Mouse (Mus musculus): ENCODE results near the gene Vwa3a. TPM values are rescaled to one million over a fixed set of nuclear protein-coding genes. Genes with fewer than 3 reads are reported as not detected.
"Not testable (repeated sequence)": the region's sequence is repeated elsewhere in the genome, so short reads cannot be mapped to it uniquely, and the experiment has no call there.

Vwa3a gene
- polyA plus RNA-seq, 1 experiment from 2014 or later, result 0.89 TPM

- Histone ChIP-seq H3K9ac (ENCODE audit: low read length) (no peak overlapping the region), H3K9me3 (ENCODE audit: control insufficient read depth, low read length) (no peaks in the 10 kb centered on the region), H3K27ac (replicated peaks in 1 of 2; ENCODE audit: control insufficient read depth in 1 of 2, insufficient read depth in 1 of 2, low read depth in 2 of 2, low read length in 2 of 2) (no peak overlapping the region), H3K4me1 (ENCODE audit: control insufficient read depth in 2 of 2, insufficient read depth in 2 of 2, low read length in 2 of 2) (peaks cover 0 to 9% of the 10 kb centered on the region in 2 experiments; a peak in 1 of 4 replicates), H3K27me3 (ENCODE audit: control insufficient read depth, insufficient read depth, low read length) (no peaks in the 10 kb centered on the region), H3K4me2 (ENCODE audit: low read length) (no peak overlapping the region), H3K4me3 (ENCODE audit: control insufficient read depth in 1 of 2, insufficient read depth in 1 of 2, low read depth in 1 of 2, low read length in 2 of 2) (no peak overlapping the region), H3K36me3 (ENCODE audit: control insufficient read depth, insufficient read depth, low read length) (no peaks in the 10 kb centered on the region)
- 50% methylated on average over 3 of the region's 3 CpGs for WGBS
- ATAC-seq (ENCODE audit: insufficient number of reproducible peaks, insufficient read depth, low FRiP score, low read depth), result no peak
These were observed 35.2 kb upstream of the Vwa3a start for GRCm38 (mm10) chr7:120703888-120704287.

GRCm38 (mm10) chr7:120712071-120712470 is 27.0 kb upstream of the Vwa3a start:
- H3K9ac ChIP-seq (ENCODE audit: low read length), result no peak overlapping the region
- H3K27me3 ChIP-seq (ENCODE audit: control insufficient read depth, insufficient read depth, low read length), result no peaks in the 10 kb centered on the region
- no peak overlapping the region for H3K27ac ChIP-seq (replicated peaks in 1 of 2; ENCODE audit: control insufficient read depth in 1 of 2, insufficient read depth in 1 of 2, low read depth in 2 of 2, low read length in 2 of 2)
- no peak overlapping the region for H3K4me3 ChIP-seq (ENCODE audit: control insufficient read depth in 1 of 2, insufficient read depth in 1 of 2, low read depth in 1 of 2, low read length in 2 of 2)
- 95% methylated on average over 2 of the region's 2 CpGs for WGBS
- H3K4me1 ChIP-seq (ENCODE audit: control insufficient read depth in 2 of 2, insufficient read depth in 2 of 2, low read length in 2 of 2), result peaks cover 0 to 3% of the 10 kb centered on the region in 2 experiments; a peak in 2 of 4 replicates
- no peaks in the 10 kb centered on the region for H3K9me3 ChIP-seq (ENCODE audit: control insufficient read depth, low read length)
- no peak overlapping the region for H3K4me2 ChIP-seq (ENCODE audit: low read length)
- no peak for ATAC-seq (ENCODE audit: insufficient number of reproducible peaks, insufficient read depth, low FRiP score, low read depth)
- no peaks in the 10 kb centered on the region for H3K36me3 ChIP-seq (ENCODE audit: control insufficient read depth, insufficient read depth, low read length)

- no peaks in the 10 kb centered on the region for H3K36me3 ChIP-seq (ENCODE audit: control insufficient read depth, insufficient read depth, low read length)
- H3K4me2 ChIP-seq (ENCODE audit: low read length), result no peak overlapping the region
- H3K4me1 ChIP-seq (ENCODE audit: control insufficient read depth in 2 of 2, insufficient read depth in 2 of 2, low read length in 2 of 2), result peaks cover 0 to 3% of the 10 kb centered on the region in 2 experiments; a peak in 2 of 4 replicates
- H3K4me3 ChIP-seq (ENCODE audit: control insufficient read depth in 1 of 2, insufficient read depth in 1 of 2, low read depth in 1 of 2, low read length in 2 of 2), result no peak overlapping the region
- H3K9me3 ChIP-seq (ENCODE audit: control insufficient read depth, low read length), result no peaks in the 10 kb centered on the region
- H3K27me3 ChIP-seq (ENCODE audit: control insufficient read depth, insufficient read depth, low read length), result no peaks in the 10 kb centered on the region
- no peak overlapping the region for H3K9ac ChIP-seq (ENCODE audit: low read length)
- no peak for ATAC-seq (ENCODE audit: insufficient number of reproducible peaks, insufficient read depth, low FRiP score, low read depth)
- H3K27ac ChIP-seq (replicated peaks in 1 of 2; ENCODE audit: control insufficient read depth in 1 of 2, insufficient read depth in 1 of 2, low read depth in 2 of 2, low read length in 2 of 2), result no peak overlapping the region; a peak in 1 of 4 replicates
- WGBS, result 83% methylated on average over 2 of the region's 2 CpGs
These were observed 25.9 kb upstream of the Vwa3a start for GRCm38 (mm10) chr7:120713225-120713624.

- 0 out of 2 replicates have a peak overlapping the region, but pooled peaks have one; percentile 1 for H3K9ac ChIP-seq (ENCODE audit: low read length)
- not testable (repeated sequence) for H3K27me3 ChIP-seq (ENCODE audit: control insufficient read depth, insufficient read depth, low read length); H3K4me1 ChIP-seq (ENCODE audit: control insufficient read depth in 2 of 2, insufficient read depth in 2 of 2, low read length in 2 of 2); H3K4me3 ChIP-seq (ENCODE audit: control insufficient read depth in 1 of 2, insufficient read depth in 1 of 2, low read depth in 1 of 2, low read length in 2 of 2); H3K36me3 ChIP-seq (ENCODE audit: control insufficient read depth, insufficient read depth, low read length); H3K9me3 ChIP-seq (ENCODE audit: control insufficient read depth, low read length); ATAC-seq (ENCODE audit: insufficient number of reproducible peaks, insufficient read depth, low FRiP score, low read depth)
- peak overlapping the region in 1 of 2 experiments; percentile 43; a peak in 1 of 4 replicates for H3K27ac ChIP-seq (replicated peaks in 1 of 2; ENCODE audit: control insufficient read depth in 1 of 2, insufficient read depth in 1 of 2, low read depth in 2 of 2, low read length in 2 of 2)
- WGBS, result 52% methylated on average over 11 of the region's 11 CpGs
- H3K4me2 ChIP-seq (ENCODE audit: low read length), result peak overlapping the region; percentile 22
These were observed 25.2 kb upstream of the Vwa3a start for GRCm38 (mm10) chr7:120713951-120714350.

- Histone ChIP-seq H3K27ac (replicated peaks in 1 of 2; ENCODE audit: control insufficient read depth in 1 of 2, insufficient read depth in 1 of 2, low read depth in 2 of 2, low read length in 2 of 2) (no peak overlapping the region), H3K9ac (ENCODE audit: low read length) (no peak overlapping the region), H3K4me2 (ENCODE audit: low read length) (no peak overlapping the region), H3K9me3 (ENCODE audit: control insufficient read depth, low read length) (no peaks in the 10 kb centered on the region), H3K4me1 (ENCODE audit: control insufficient read depth in 2 of 2, insufficient read depth in 2 of 2, low read length in 2 of 2) (peaks cover 0 to 3% of the 10 kb centered on the region in 2 experiments; a peak in 2 of 4 replicates), H3K36me3 (ENCODE audit: control insufficient read depth, insufficient read depth, low read length) (no peaks in the 10 kb centered on the region), H3K27me3 (ENCODE audit: control insufficient read depth, insufficient read depth, low read length) (no peaks in the 10 kb centered on the region), H3K4me3 (ENCODE audit: control insufficient read depth in 1 of 2, insufficient read depth in 1 of 2, low read depth in 1 of 2, low read length in 2 of 2) (no peak overlapping the region)
- ATAC-seq (ENCODE audit: insufficient number of reproducible peaks, insufficient read depth, low FRiP score, low read depth), result no peak
- WGBS, result 64% methylated on average over 2 of the region's 2 CpGs
These were observed 21.9 kb upstream of the Vwa3a start for GRCm38 (mm10) chr7:120717261-120717660.

GRCm38 (mm10) chr7:120721051-120721450 is 18.1 kb upstream of the Vwa3a start:
- 84% methylated on average over 5 of the region's 5 CpGs for WGBS
- no peak overlapping the region for H3K4me3 ChIP-seq (ENCODE audit: control insufficient read depth in 1 of 2, insufficient read depth in 1 of 2, low read depth in 1 of 2, low read length in 2 of 2)
- no peaks in the 10 kb centered on the region; a peak in 1 of 4 replicates for H3K4me1 ChIP-seq (ENCODE audit: control insufficient read depth in 2 of 2, insufficient read depth in 2 of 2, low read length in 2 of 2)
- ATAC-seq (ENCODE audit: insufficient number of reproducible peaks, insufficient read depth, low FRiP score, low read depth), result no peak
- no peak overlapping the region for H3K27ac ChIP-seq (replicated peaks in 1 of 2; ENCODE audit: control insufficient read depth in 1 of 2, insufficient read depth in 1 of 2, low read depth in 2 of 2, low read length in 2 of 2)
- H3K36me3 ChIP-seq (ENCODE audit: control insufficient read depth, insufficient read depth, low read length), result peaks cover under 1% of the 10 kb centered on the region; the same call in 1 of the 2 replicates
- H3K27me3 ChIP-seq (ENCODE audit: control insufficient read depth, insufficient read depth, low read length), result no peaks in the 10 kb centered on the region
- H3K9ac ChIP-seq (ENCODE audit: low read length), result no peak overlapping the region
- H3K9me3 ChIP-seq (ENCODE audit: control insufficient read depth, low read length), result no peaks in the 10 kb centered on the region
- no peak overlapping the region for H3K4me2 ChIP-seq (ENCODE audit: low read length)

GRCm38 (mm10) chr7:120721456-120721855 is 17.7 kb upstream of the Vwa3a start:
- H3K27me3 ChIP-seq (ENCODE audit: control insufficient read depth, insufficient read depth, low read length), result no peaks in the 10 kb centered on the region
- H3K36me3 ChIP-seq (ENCODE audit: control insufficient read depth, insufficient read depth, low read length), result peaks cover 4% of the 10 kb centered on the region
- no peak overlapping the region for H3K27ac ChIP-seq (replicated peaks in 1 of 2; ENCODE audit: control insufficient read depth in 1 of 2, insufficient read depth in 1 of 2, low read depth in 2 of 2, low read length in 2 of 2)
- H3K9me3 ChIP-seq (ENCODE audit: control insufficient read depth, low read length), result no peaks in the 10 kb centered on the region
- no peak overlapping the region for H3K4me3 ChIP-seq (ENCODE audit: control insufficient read depth in 1 of 2, insufficient read depth in 1 of 2, low read depth in 1 of 2, low read length in 2 of 2)
- ATAC-seq (ENCODE audit: insufficient number of reproducible peaks, insufficient read depth, low FRiP score, low read depth), result no peak
- no peak overlapping the region for H3K4me2 ChIP-seq (ENCODE audit: low read length)
- no peak overlapping the region for H3K9ac ChIP-seq (ENCODE audit: low read length)
- no peaks in the 10 kb centered on the region; a peak in 1 of 4 replicates for H3K4me1 ChIP-seq (ENCODE audit: control insufficient read depth in 2 of 2, insufficient read depth in 2 of 2, low read length in 2 of 2)
- 90% methylated on average over 8 of the region's 8 CpGs for WGBS

- H3K27ac ChIP-seq (replicated peaks in 1 of 2; ENCODE audit: control insufficient read depth in 1 of 2, insufficient read depth in 1 of 2, low read depth in 2 of 2, low read length in 2 of 2), result no peak overlapping the region
- H3K4me3 ChIP-seq (ENCODE audit: control insufficient read depth in 1 of 2, insufficient read depth in 1 of 2, low read depth in 1 of 2, low read length in 2 of 2), result no peak overlapping the region
- H3K36me3 ChIP-seq (ENCODE audit: control insufficient read depth, insufficient read depth, low read length), result peaks cover 5% of the 10 kb centered on the region
- no peak for ATAC-seq (ENCODE audit: insufficient number of reproducible peaks, insufficient read depth, low FRiP score, low read depth)
- H3K4me2 ChIP-seq (ENCODE audit: low read length), result no peak overlapping the region
- 90% methylated on average over 4 of the region's 4 CpGs for WGBS
- no peaks in the 10 kb centered on the region for H3K4me1 ChIP-seq (ENCODE audit: control insufficient read depth in 2 of 2, insufficient read depth in 2 of 2, low read length in 2 of 2)
- no peaks in the 10 kb centered on the region for H3K9me3 ChIP-seq (ENCODE audit: control insufficient read depth, low read length)
- no peaks in the 10 kb centered on the region for H3K27me3 ChIP-seq (ENCODE audit: control insufficient read depth, insufficient read depth, low read length)
- H3K9ac ChIP-seq (ENCODE audit: low read length), result no peak overlapping the region
These were observed 17.1 kb upstream of the Vwa3a start for GRCm38 (mm10) chr7:120722063-120722462.

All from heart, embryonic 14.5 days (tissue).